Mouse (Mus musculus) gastrocnemius, adult 18-20 months (tissue): ENCODE measurements around the gene Enpep. TPM values are rescaled to one million over a fixed set of nuclear protein-coding genes. Genes with fewer than 3 reads are reported as not detected.

ENCODE experiments used
- DNase-seq: peaks from one replicate; pipeline ENCODE4 v3.0.0; 2021; ENCODE audit warnings: low spot score
- total RNA-seq, 2 experiments: library from RNA; stranded (reverse); gene quantifications; 2 replicates each; pipeline ENCODE4 v1.2.3; 2021

The Enpep gene
- total RNA-seq, 2 experiments from 2014 or later, result 2.3 TPM

- DNase-seq, result no peak
These were observed 81.5 kb downstream of the Enpep start for GRCm38 (mm10) chr3:129250997-129251396.

GRCm38 (mm10) chr3:129238664-129239258, 93.8 kb downstream of the Enpep start:
- DNase-seq, result no peak

- DNase-seq, result no peak
These were observed 94.5 kb downstream of the Enpep start for GRCm38 (mm10) chr3:129238010-129238409.

- DNase-seq, result no peak
These were observed 105.2 kb downstream of the Enpep start for GRCm38 (mm10) chr3:129227331-129227730.

GRCm38 (mm10) chr3:129226681-129227080, 105.8 kb downstream of the Enpep start:
- no peak for DNase-seq

GRCm38 (mm10) chr3:129225577-129226289, 106.8 kb downstream of the Enpep start:
- DNase-seq, result no peak

GRCm38 (mm10) chr3:129224806-129225576, 107.5 kb downstream of the Enpep start:
- DNase-seq, result no peak

GRCm38 (mm10) chr3:129223964-129224805, 108.3 kb downstream of the Enpep start:
- no peak for DNase-seq

- DNase-seq, result no peak
These were observed 109.1 kb downstream of the Enpep start for GRCm38 (mm10) chr3:129223401-129223800.

- no peak for DNase-seq
These were observed 109.9 kb downstream of the Enpep start for GRCm38 (mm10) chr3:129222448-129223290.

- no peak for DNase-seq
These were observed 110.9 kb downstream of the Enpep start for GRCm38 (mm10) chr3:129221380-129222260.

- DNase-seq, result no peak
These were observed 111.7 kb downstream of the Enpep start for GRCm38 (mm10) chr3:129220681-129221379.

GRCm38 (mm10) chr3:129220086-129220670, 112.3 kb downstream of the Enpep start:
- no peak for DNase-seq

Other genes starting within 250 kb of the Enpep start
- gene Pitx2, start 132.8 kb downstream of the Enpep start, total RNA-seq, result 10 to 100 TPM in 1 of 2 experiments, 1 to 10 TPM in 1; 5.4 to 13.3 TPM
- under 1 TPM; 0.39 to 0.62 TPM for gene Elovl6, start 199.6 kb upstream of the Enpep start, total RNA-seq